Mouse (Mus musculus) yolk sac, embryonic 10.5 days (tissue): ENCODE results near the gene Vps35.

ENCODE experiments used
- DNase-seq: peaks from one replicate; pipeline ENCODE4 v3.0.0-alpha.2; 2017; ENCODE audit warnings: low spot score

Vps35 gene

GRCm38 (mm10) chr8:85299434-85300077 is at the start of gene Vps35, which contains the start of gene Orc6:
Vps35 (minus strand) TSS chr8:85299802.
Orc6 (plus strand) TSS chr8:85299632.
- peak; percentile 97 for DNase-seq

GRCm38 (mm10) chr8:85339871-85340573 is 40.4 kb upstream of the Vps35 start:
- peak; percentile 27 for DNase-seq

- no peak for DNase-seq
Measured at GRCm38 (mm10) chr8:85337681-85338080, 38.1 kb upstream of the Vps35 start.

GRCm38 (mm10) chr8:85336211-85336933 is 36.8 kb upstream of the Vps35 start:
- peak; percentile 20 for DNase-seq

GRCm38 (mm10) chr8:85335105-85335504 is 35.5 kb upstream of the Vps35 start:
- DNase-seq = peak; percentile 54

GRCm38 (mm10) chr8:85329506-85329905 is 29.9 kb upstream of the Vps35 start:
- no peak for DNase-seq

GRCm38 (mm10) chr8:85327036-85327435 is 27.4 kb upstream of the Vps35 start:
- no peak for DNase-seq

GRCm38 (mm10) chr8:85323084-85323483 is 23.5 kb upstream of the Vps35 start:
- no peak for DNase-seq

- no peak for DNase-seq
Measured at GRCm38 (mm10) chr8:85321981-85322380, 22.4 kb upstream of the Vps35 start.

GRCm38 (mm10) chr8:85318534-85318933 is 18.9 kb upstream of the Vps35 start:
- DNase-seq = no peak

- no peak for DNase-seq
Measured at GRCm38 (mm10) chr8:85313036-85313435, 13.4 kb upstream of the Vps35 start.

- peak; percentile 12 for DNase-seq
Measured at GRCm38 (mm10) chr8:85311743-85312142, 12.1 kb upstream of the Vps35 start.

GRCm38 (mm10) chr8:85308564-85308963 is 9.0 kb upstream of the Vps35 start:
- no peak for DNase-seq

GRCm38 (mm10) chr8:85303531-85303930 is 3.9 kb upstream of the Vps35 start:
- DNase-seq = no peak

GRCm38 (mm10) chr8:85302931-85303330 is 3.3 kb upstream of the Vps35 start:
- DNase-seq = no peak

- DNase-seq = no peak
Measured at GRCm38 (mm10) chr8:85301941-85302340, 2.3 kb upstream of the Vps35 start.

- peak; percentile 45 for DNase-seq
Measured at GRCm38 (mm10) chr8:85298600-85299433, 785 bp downstream of the Vps35 start.

- DNase-seq = no peak
Measured at GRCm38 (mm10) chr8:85286846-85287245, 12.8 kb downstream of the Vps35 start.

- DNase-seq = no peak
Measured at GRCm38 (mm10) chr8:85227297-85227696, 72.3 kb downstream of the Vps35 start.

GRCm38 (mm10) chr8:85225688-85226087 is 73.9 kb downstream of the Vps35 start, which contains the start of gene Olfr371:
Olfr371 (plus strand) TSS chr8:85225988.
- no peak for DNase-seq

GRCm38 (mm10) chr8:85220992-85221391 is 78.6 kb downstream of the Vps35 start:
- peak; percentile 11 for DNase-seq

- no peak for DNase-seq
Measured at GRCm38 (mm10) chr8:85220220-85220619, 79.4 kb downstream of the Vps35 start.
